ENCODE assay signal across 21 mouse cellular contexts in the genomic region with DNA sequence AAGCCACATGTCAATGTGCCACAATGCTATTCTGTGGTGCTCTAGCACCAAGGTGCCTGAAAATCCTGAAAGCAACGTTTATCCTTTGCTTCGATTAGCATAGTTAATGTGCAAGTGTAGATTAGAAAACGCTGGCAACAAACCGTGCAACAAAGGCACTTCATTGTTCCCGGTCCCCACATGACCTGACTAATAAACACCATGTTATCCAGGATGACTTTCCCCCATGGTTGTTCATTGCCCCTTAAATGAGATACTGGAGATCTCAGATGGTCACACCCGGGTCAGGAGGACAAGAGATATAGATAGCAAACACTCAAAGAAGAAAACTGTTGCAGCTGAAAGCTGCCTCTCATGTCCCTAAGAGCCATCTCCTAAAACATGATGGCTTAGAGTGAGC.
A peak's percentile ranks its signal among the peaks of the same experiment; 100 is the strongest.
DNase-seq lines count a peak whose midpoint lies in the region; ATAC-seq and TF ChIP-seq lines count a peak whose summit lies in the region.
"Had no signal": no experiment of that assay in that cellular context is flagged by ENCODE, and none has a peak within 500 bp of the region (broad histone marks: within the 10 kb centered on the region; RNA-seq: fewer than 3 reads in every experiment).

No protein-coding gene starts in this region.

- no peaks in the 10 kb centered on the region for H3K4me1 ChIP-seq in intestine, embryonic 15.5 days (replicated peaks)
- H3K4me1 ChIP-seq in intestine, embryonic 16.5 days (ENCODE audit: control insufficient read depth, insufficient read depth, low read length): no peaks in the 10 kb centered on the region
- 0 out of 2 replicates have a peak, but pooled peaks cover 5% of the 10 kb centered on the region for H3K4me1 ChIP-seq in intestine, postnatal 0 days (replicated peaks; ENCODE audit: control insufficient read depth, insufficient read depth, low read length)
- no peaks in the 10 kb centered on the region for H3K4me1 ChIP-seq in midbrain, embryonic 16.5 days (ENCODE audit: control insufficient read depth, insufficient read depth, low read length)

- H3K9me3 ChIP-seq in intestine, embryonic 15.5 days: no peaks in the 10 kb centered on the region
- H3K9me3 ChIP-seq in intestine, embryonic 16.5 days (ENCODE audit: control insufficient read depth, low read length): no peaks in the 10 kb centered on the region
- H3K9me3 ChIP-seq in intestine, postnatal 0 days (ENCODE audit: control insufficient read depth): no peaks in the 10 kb centered on the region
- no peaks in the 10 kb centered on the region for H3K9me3 ChIP-seq in midbrain, embryonic 16.5 days (replicated peaks; ENCODE audit: control insufficient read depth, low read length, poor library complexity, severe bottlenecking)

- no peak overlapping the region for H3K27ac ChIP-seq in intestine, embryonic 15.5 days
- no peak overlapping the region for H3K27ac ChIP-seq in intestine, embryonic 16.5 days (ENCODE audit: low read length)
- no peak overlapping the region for H3K27ac ChIP-seq in intestine, postnatal 0 days (ENCODE audit: low read depth, low read length)
- no peak overlapping the region for H3K27ac ChIP-seq in midbrain, embryonic 16.5 days (ENCODE audit: low read length)

- 65% methylated on average over 6 of the region's 6 CpGs for WGBS in intestine, embryonic 15.5 days
- 66% methylated on average over 6 of the region's 6 CpGs for WGBS in intestine, embryonic 16.5 days
- WGBS in intestine, postnatal 0 days: 35% methylated on average over 6 of the region's 6 CpGs
- WGBS in midbrain, embryonic 16.5 days: 73% methylated on average over 6 of the region's 6 CpGs

- H3K4me2 ChIP-seq in intestine, embryonic 15.5 days (replicated peaks): no peak overlapping the region
- H3K4me2 ChIP-seq in intestine, embryonic 16.5 days (ENCODE audit: low read depth, low read length): no peak overlapping the region
- no peak overlapping the region for H3K4me2 ChIP-seq in intestine, postnatal 0 days (replicated peaks; ENCODE audit: low read depth)
- no peak overlapping the region for H3K4me2 ChIP-seq in midbrain, embryonic 16.5 days (ENCODE audit: low read length)

- no peak overlapping the region for H3K9ac ChIP-seq in intestine, embryonic 15.5 days
- H3K9ac ChIP-seq in intestine, embryonic 16.5 days (ENCODE audit: low read depth, low read length): no peak overlapping the region
- no peak overlapping the region for H3K9ac ChIP-seq in intestine, postnatal 0 days (ENCODE audit: low read depth, low read length)
- no peak overlapping the region for H3K9ac ChIP-seq in midbrain, embryonic 16.5 days (ENCODE audit: low read depth, low read length)

- no peak for DNase-seq in thymus, postnatal 36 days
- no peak for DNase-seq in cerebellum, postnatal 36 days
- DNase-seq: adrenal gland, adult 2 months; adrenal gland, adult 8-10 months; adrenal gland, postnatal 10 days; adrenal gland, postnatal 14 days; adrenal gland, postnatal 25 days; adrenal gland, postnatal 36 days; B cell, adult 2 months; cerebellum, adult 11 months; cerebellum, adult 11-12 months; cerebellum, adult 18-20 months had no signal

- no peak for TF ChIP-seq CTCF in intestine, postnatal 0 days (IDR thresholded peaks at IDR 0.05; ENCODE audit: low read depth)

- no peaks in the 10 kb centered on the region for H3K27me3 ChIP-seq in intestine, embryonic 15.5 days (replicated peaks)
- no peaks in the 10 kb centered on the region for H3K27me3 ChIP-seq in intestine, embryonic 16.5 days (replicated peaks; ENCODE audit: control insufficient read depth, insufficient read depth, low read length)
- H3K27me3 ChIP-seq in intestine, postnatal 0 days (replicated peaks; ENCODE audit: control insufficient read depth, insufficient read depth, low read length): no peaks in the 10 kb centered on the region
- H3K27me3 ChIP-seq in midbrain, embryonic 16.5 days (ENCODE audit: control insufficient read depth, insufficient read depth, low read depth, low read length): no peaks in the 10 kb centered on the region
- H3K27me3 ChIP-seq: CH12.LX, Patski had no signal

- peak; percentile 76 for ATAC-seq in intestine, embryonic 15.5 days
- peak; percentile 73 for ATAC-seq in intestine, embryonic 16.5 days
- peak; percentile 49 for ATAC-seq in intestine, postnatal 0 days
- ATAC-seq in midbrain, embryonic 16.5 days: no peak
- ATAC-seq: activated CD4-positive, CD25-positive, alpha-beta regulatory T cell, adult 4 months; CD4-positive, CD25-positive, alpha-beta regulatory T cell, adult 4 months; Patski had no signal

- no peaks in the 10 kb centered on the region for H3K36me3 ChIP-seq in intestine, embryonic 15.5 days
- no peaks in the 10 kb centered on the region for H3K36me3 ChIP-seq in intestine, embryonic 16.5 days (ENCODE audit: control insufficient read depth, insufficient read depth, low read length)
- H3K36me3 ChIP-seq in intestine, postnatal 0 days (ENCODE audit: control insufficient read depth, insufficient read depth): no peaks in the 10 kb centered on the region
- no peaks in the 10 kb centered on the region for H3K36me3 ChIP-seq in midbrain, embryonic 16.5 days (ENCODE audit: control insufficient read depth, insufficient read depth, low read length)
- H3K36me3 ChIP-seq: G1E had no signal

- H3K4me3 ChIP-seq in intestine, embryonic 15.5 days (replicated peaks): no peak overlapping the region
- no peak overlapping the region for H3K4me3 ChIP-seq in intestine, embryonic 16.5 days (ENCODE audit: low read length)
- H3K4me3 ChIP-seq in intestine, postnatal 0 days (ENCODE audit: low read depth, low read length): no peak overlapping the region
- no peak overlapping the region for H3K4me3 ChIP-seq in midbrain, embryonic 16.5 days (ENCODE audit: low read depth, low read length)
